Mouse (Mus musculus) hindbrain, embryonic 11.5 days (tissue): Measurements from ENCODE around the gene 1700066M21Rik. TPM values are rescaled to one million over a fixed set of nuclear protein-coding genes. Genes with fewer than 3 reads are reported as not detected.
A peak's percentile ranks its signal among the peaks of the same experiment; 100 is the strongest.

Experiments
- ATAC-seq: fragments of 200-750 bp; cut with Nextera tagmentation; 2 replicates; pipeline ENCODE4 v1.8.0; 2017; ENCODE audit warnings: mild to moderate bottlenecking, moderate TSS enrichment, moderate library complexity; ENCODE audit not compliant: low FRiP score
- DNase-seq: peaks from one replicate; pipeline ENCODE4 v3.0.0-alpha.2; 2015; ENCODE audit warnings: low spot score
- H3K27ac ChIP-seq: fragments of 300-500 bp; sonication (generic); 2 replicates; pipeline ENCODE4 v1.5.1; 2014; ENCODE audit warnings: mild to moderate bottlenecking, low read depth, low read length
- H3K27me3 ChIP-seq: fragments of 300-500 bp; sonication (generic); 2 replicates; pipeline ENCODE4 v1.6.1; 2014; ENCODE audit warnings: mild to moderate bottlenecking, low read length, moderate library complexity, mixed read lengths; ENCODE audit not compliant: control insufficient read depth, insufficient read depth
- H3K36me3 ChIP-seq: fragments of 300-500 bp; sonication (generic); 2 replicates; pipeline ENCODE4 v1.6.1; 2014; ENCODE audit warnings: mild to moderate bottlenecking, low read length, moderate library complexity, mixed read lengths; ENCODE audit not compliant: control insufficient read depth, insufficient read depth
- H3K4me1 ChIP-seq: fragments of 300-500 bp; sonication (generic); replicated peaks from 2 replicates; pipeline ENCODE4 v1.6.1; 2014; ENCODE audit warnings: low read length, mixed read lengths; ENCODE audit not compliant: control insufficient read depth, insufficient read depth
- H3K4me2 ChIP-seq: fragments of 300-500 bp; sonication (generic); replicated peaks from 2 replicates; pipeline ENCODE4 v1.6.1; 2014; ENCODE audit warnings: mild to moderate bottlenecking, low read depth, low read length
- H3K4me3 ChIP-seq: fragments of 300-500 bp; sonication (generic); 2 replicates; pipeline ENCODE4 v1.5.1; 2014; ENCODE audit warnings: low read depth, low read length
- H3K9ac ChIP-seq: fragments of 300-500 bp; sonication (generic); 2 replicates; pipeline ENCODE4 v1.6.1; 2014; ENCODE audit warnings: low read depth, low read length
- H3K9me3 ChIP-seq: fragments of 300-500 bp; sonication (generic); 2 replicates; pipeline ENCODE4 v1.6.1; 2016; ENCODE audit warnings: low read length; ENCODE audit not compliant: control insufficient read depth
- WGBS: fragments of 180-500 bp; shearing (Covaris S2); extraction: QIAGEN DNeasy Blood & Tissue Kit; methylation state at CpG from one replicate; pipeline ENCODE4 v1.1.7; 2014; 5-methylcytosine and 5-hydroxymethylcytosine counted together
- polyA plus RNA-seq: library from polyadenylated mRNA; unstranded; fragments of >200 nt; fragmentation: Nextera tagmentation; extraction: Ambion mirVana; gene quantifications from 2 replicates; pipeline ENCODE4 v1.2.1, GENCODE M21; 2014

The 1700066M21Rik gene
- polyA plus RNA-seq, result 15.3 and 15.7 TPM in 2 replicates

GRCm38 (mm10) chr1:57377376-57378341 is at the start of gene 1700066M21Rik:
1700066M21Rik (plus strand) TSS chr1:57377620.
- Histone ChIP-seq H3K4me1 (no peaks in the 10 kb centered on the region), H3K27me3 (no peaks in the 10 kb centered on the region), H3K36me3 (no peaks in the 10 kb centered on the region), H3K4me2 (peak within 1 kb of the TSS; percentile 68), H3K4me3 (peak within 1 kb of the TSS; percentile 75), H3K27ac (peak within 1 kb of the TSS; percentile 61; the same call in 1 of the 2 replicates), H3K9me3 (no peaks in the 10 kb centered on the region), H3K9ac (peak within 1 kb of the TSS; percentile 84)
- WGBS, result 0% methylated on average over 73 of the region's 81 CpGs
- peak; percentile 97 for DNase-seq
- ATAC-seq, result peak; percentile 97

GRCm38 (mm10) chr1:57329285-57330093 is 47.9 kb upstream of the 1700066M21Rik start:
- H3K4me2 ChIP-seq, result no peak overlapping the region
- no peak overlapping the region for H3K27ac ChIP-seq
- no peaks in the 10 kb centered on the region for H3K9me3 ChIP-seq
- DNase-seq, result no peak
- H3K36me3 ChIP-seq, result no peaks in the 10 kb centered on the region
- no peak overlapping the region for H3K4me3 ChIP-seq
- H3K9ac ChIP-seq, result no peak overlapping the region
- no peak for ATAC-seq
- H3K27me3 ChIP-seq, result no peaks in the 10 kb centered on the region
- 81% methylated on average over 5 of the region's 5 CpGs for WGBS
- no peaks in the 10 kb centered on the region for H3K4me1 ChIP-seq

GRCm38 (mm10) chr1:57330228-57330627 is 47.2 kb upstream of the 1700066M21Rik start:
- H3K4me3 ChIP-seq, result no peak overlapping the region
- no peak overlapping the region for H3K27ac ChIP-seq
- ATAC-seq (no peak), DNase-seq (no peak)
- H3K9me3 ChIP-seq, result no peaks in the 10 kb centered on the region
- no peaks in the 10 kb centered on the region for H3K4me1 ChIP-seq
- H3K36me3 ChIP-seq, result no peaks in the 10 kb centered on the region
- WGBS, result 91% methylated on average over 6 of the region's 6 CpGs
- H3K4me2 ChIP-seq, result no peak overlapping the region
- H3K9ac ChIP-seq, result no peak overlapping the region
- no peaks in the 10 kb centered on the region for H3K27me3 ChIP-seq

GRCm38 (mm10) chr1:57332040-57332439 is 45.4 kb upstream of the 1700066M21Rik start:
- Histone ChIP-seq H3K36me3 (no peaks in the 10 kb centered on the region), H3K9me3 (no peaks in the 10 kb centered on the region), H3K4me1 (no peaks in the 10 kb centered on the region), H3K9ac (no peak overlapping the region), H3K4me3 (no peak overlapping the region), H3K4me2 (no peak overlapping the region), H3K27me3 (no peaks in the 10 kb centered on the region), H3K27ac (no peak overlapping the region)
- DNase-seq (no peak), ATAC-seq (no peak)
- 22% methylated on average over 4 of the region's 4 CpGs for WGBS

GRCm38 (mm10) chr1:57333550-57334213 is 43.7 kb upstream of the 1700066M21Rik start:
- DNase-seq (no peak), ATAC-seq (no peak)
- H3K27ac ChIP-seq, result no peak overlapping the region
- no peaks in the 10 kb centered on the region for H3K9me3 ChIP-seq
- no peaks in the 10 kb centered on the region for H3K27me3 ChIP-seq
- no peaks in the 10 kb centered on the region for H3K4me1 ChIP-seq
- H3K4me2 ChIP-seq, result no peak overlapping the region
- WGBS, result 29% methylated on average over 11 of the region's 11 CpGs
- no peak overlapping the region for H3K4me3 ChIP-seq
- H3K9ac ChIP-seq, result no peak overlapping the region
- H3K36me3 ChIP-seq, result no peaks in the 10 kb centered on the region

- Histone ChIP-seq H3K36me3 (no peaks in the 10 kb centered on the region), H3K9ac (no peak overlapping the region), H3K27ac (no peak overlapping the region), H3K4me3 (no peak overlapping the region), H3K9me3 (no peaks in the 10 kb centered on the region), H3K4me2 (no peak overlapping the region), H3K27me3 (no peaks in the 10 kb centered on the region), H3K4me1 (no peaks in the 10 kb centered on the region)
- 83% methylated on average over 5 of the region's 5 CpGs for WGBS
- ATAC-seq, result no peak
- DNase-seq, result no peak
Measured at GRCm38 (mm10) chr1:57335200-57335599, 42.2 kb upstream of the 1700066M21Rik start.

GRCm38 (mm10) chr1:57339156-57339796 is 38.1 kb upstream of the 1700066M21Rik start:
- Histone ChIP-seq H3K27me3 (no peaks in the 10 kb centered on the region), H3K4me1 (no peaks in the 10 kb centered on the region), H3K9me3 (no peaks in the 10 kb centered on the region), H3K4me3 (no peak overlapping the region), H3K36me3 (no peaks in the 10 kb centered on the region), H3K27ac (no peak overlapping the region), H3K4me2 (no peak overlapping the region), H3K9ac (no peak overlapping the region)
- no peak for ATAC-seq
- WGBS, result 57% methylated on average over 14 of the region's 14 CpGs
- peak; percentile 52 for DNase-seq

- DNase-seq (no peak), ATAC-seq (no peak)
- Histone ChIP-seq H3K27ac (no peak overlapping the region), H3K4me2 (no peak overlapping the region), H3K4me1 (no peaks in the 10 kb centered on the region), H3K36me3 (no peaks in the 10 kb centered on the region), H3K9ac (no peak overlapping the region), H3K4me3 (no peak overlapping the region), H3K9me3 (no peaks in the 10 kb centered on the region), H3K27me3 (no peaks in the 10 kb centered on the region)
- 32% methylated on average over 2 of the region's 2 CpGs for WGBS
Measured at GRCm38 (mm10) chr1:57341197-57341596, 36.2 kb upstream of the 1700066M21Rik start.
